Mouse (Mus musculus) hindbrain, embryonic 15.5 days (tissue): ENCODE measurements at regions not wholly inside any gene's neighbourhood (a gene's known extent, or its start where the extent isn't known, plus 50 kb on each side); places are given as distances from the start of the nearest gene placed in this dataset.

Experiments
- ATAC-seq: fragments of 200-750 bp; cut with Nextera tagmentation; 2 replicates; pipeline ENCODE4 v1.8.0; 2017; ENCODE audit warnings: low read depth, moderate number of reproducible peaks, moderate TSS enrichment; ENCODE audit not compliant: low FRiP score
- H3K27ac ChIP-seq: fragments of 300-500 bp; sonication (generic); replicated peaks from 2 replicates; pipeline ENCODE4 v1.5.1; 2015; ENCODE audit warnings: mild to moderate bottlenecking, inconsistent platforms
- H3K27me3 ChIP-seq: fragments of 300-500 bp; sonication (generic); 2 replicates; pipeline ENCODE4 v1.6.1; 2015; ENCODE audit warnings: control low read depth, inconsistent platforms
- H3K36me3 ChIP-seq: fragments of 300-500 bp; sonication (generic); 2 replicates; pipeline ENCODE4 v1.6.1; 2015; ENCODE audit warnings: control low read depth, inconsistent platforms
- H3K4me1 ChIP-seq: fragments of 300-500 bp; sonication (generic); replicated peaks from 2 replicates; pipeline ENCODE4 v1.6.1; 2015; ENCODE audit warnings: control low read depth, inconsistent platforms
- H3K4me2 ChIP-seq: fragments of 300-500 bp; sonication (generic); 2 replicates; pipeline ENCODE4 v1.6.1; 2015; ENCODE audit warnings: moderate library complexity, mild to moderate bottlenecking, inconsistent platforms
- H3K4me3 ChIP-seq: fragments of 300-500 bp; sonication (generic); 2 replicates; pipeline ENCODE4 v1.5.1; 2015; ENCODE audit warnings: mild to moderate bottlenecking, inconsistent platforms
- H3K9ac ChIP-seq: fragments of 300-500 bp; sonication (generic); 2 replicates; pipeline ENCODE4 v1.6.1; 2015; ENCODE audit warnings: inconsistent platforms
- H3K9me3 ChIP-seq: fragments of 300-500 bp; sonication (generic); 2 replicates; pipeline ENCODE4 v1.6.1; 2016; ENCODE audit warnings: control low read depth, inconsistent platforms
- WGBS: fragments of 180-500 bp; shearing (Covaris S2); methylation state at CpG from one replicate; pipeline ENCODE4 v1.1.7; 2015; 5-methylcytosine and 5-hydroxymethylcytosine counted together

DNA sequence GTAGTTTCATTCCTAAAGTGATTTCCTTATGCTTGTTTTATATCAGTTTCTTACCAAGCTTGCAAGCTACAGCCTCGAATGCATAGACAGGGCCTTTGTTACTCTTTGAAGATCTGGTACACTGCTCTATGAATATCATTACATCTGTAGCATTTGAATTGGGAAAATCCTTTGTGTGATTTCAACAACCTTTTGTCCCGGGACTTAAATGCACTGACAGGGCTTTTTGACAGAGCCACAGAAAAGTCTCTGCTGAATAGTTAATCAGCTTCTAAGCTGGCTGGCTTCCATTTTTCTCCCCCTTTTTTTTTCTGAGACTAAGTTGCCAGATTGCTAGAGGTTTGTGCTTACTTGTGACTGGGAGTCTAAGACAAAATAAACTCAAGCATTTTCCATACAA lies 80.2 kb downstream of the Ednrb start:
- no peaks in the 10 kb centered on the region for H3K27me3 ChIP-seq
- H3K4me1 ChIP-seq = no peaks in the 10 kb centered on the region
- 0 out of 2 replicates have a peak overlapping the region, but pooled peaks have one; percentile 65 for H3K27ac ChIP-seq
- 13% methylated on average over 2 of the region's 2 CpGs for WGBS
- peak; percentile 87 for ATAC-seq
- H3K4me2 ChIP-seq = no peak overlapping the region
- H3K9me3 ChIP-seq = no peaks in the 10 kb centered on the region
- H3K4me3 ChIP-seq = no peak overlapping the region
- H3K9ac ChIP-seq = no peak overlapping the region
- no peaks in the 10 kb centered on the region for H3K36me3 ChIP-seq

DNA sequence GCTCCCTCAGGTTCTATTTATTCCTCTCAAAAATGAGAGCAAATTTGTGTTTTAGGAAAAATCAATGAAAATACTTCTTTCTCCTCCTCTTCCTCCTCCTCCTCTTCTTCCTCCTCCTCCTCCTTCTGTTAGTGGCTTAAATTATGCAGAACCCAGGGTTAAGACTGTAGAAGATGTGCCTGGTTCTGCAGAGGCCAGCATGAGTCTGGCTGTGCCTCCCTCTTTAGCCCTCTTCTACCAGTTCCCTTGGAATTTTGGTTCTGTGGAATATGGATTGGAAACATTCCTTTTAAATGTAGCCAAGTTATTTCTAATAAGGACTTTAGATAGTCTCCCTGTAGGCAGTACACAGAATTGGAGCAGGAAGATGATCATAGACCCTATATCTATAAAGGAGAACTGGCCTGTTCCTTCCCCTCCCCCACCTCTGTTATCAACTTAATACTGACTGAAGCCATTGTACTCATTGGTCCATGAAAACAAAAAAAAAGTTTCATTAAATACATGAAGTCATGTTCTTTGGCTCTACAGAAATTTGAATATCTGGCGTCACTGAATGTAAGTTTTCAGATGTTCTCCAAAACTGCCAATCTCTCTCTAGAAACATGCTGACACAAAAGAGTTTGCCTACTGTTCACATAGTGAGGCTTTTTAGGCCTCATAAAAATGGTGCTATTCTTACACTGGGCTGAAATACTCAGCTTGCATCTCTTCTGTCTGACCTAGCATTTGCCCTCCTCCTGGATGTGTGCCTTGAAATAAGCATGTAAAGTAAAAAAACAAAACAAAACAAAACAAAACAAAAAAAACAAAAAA lies 80.8 kb downstream of the Ednrb start:
- no peaks in the 10 kb centered on the region for H3K4me1 ChIP-seq
- no peak overlapping the region for H3K9ac ChIP-seq
- peak; percentile 87 for ATAC-seq
- no peaks in the 10 kb centered on the region for H3K36me3 ChIP-seq
- H3K27ac ChIP-seq = peak overlapping the region; percentile 65
- WGBS = 39% methylated on average over 1 of the region's 1 CpGs
- H3K4me3 ChIP-seq = no peak overlapping the region
- no peaks in the 10 kb centered on the region for H3K9me3 ChIP-seq
- no peak overlapping the region for H3K4me2 ChIP-seq
- H3K27me3 ChIP-seq = no peaks in the 10 kb centered on the region

DNA sequence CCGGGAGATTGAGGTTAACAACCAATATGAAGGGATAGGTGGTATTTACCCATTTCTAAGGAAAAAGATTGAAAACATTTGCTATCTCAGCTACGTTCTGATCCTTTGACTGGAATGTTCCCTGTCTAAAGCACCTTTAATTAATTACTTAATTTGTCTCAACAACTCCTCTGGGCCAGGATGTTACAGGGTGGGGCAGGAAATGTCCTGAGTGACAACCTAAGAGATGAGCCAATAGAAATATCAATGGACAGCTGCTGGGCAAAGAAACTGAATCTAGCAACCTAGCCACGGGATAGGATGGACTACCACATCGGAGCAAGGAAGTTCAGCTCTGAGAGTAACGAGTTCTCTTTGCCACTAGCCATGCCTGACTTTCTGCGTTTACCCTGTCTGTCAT lies 84.8 kb downstream of the Ednrb start:
- no peak overlapping the region for H3K9ac ChIP-seq
- no peak overlapping the region for H3K4me3 ChIP-seq
- no peaks in the 10 kb centered on the region for H3K9me3 ChIP-seq
- no peak for ATAC-seq
- no peaks in the 10 kb centered on the region for H3K27me3 ChIP-seq
- 89% methylated on average over 6 of the region's 6 CpGs for WGBS
- no peak overlapping the region for H3K27ac ChIP-seq
- no peaks in the 10 kb centered on the region for H3K36me3 ChIP-seq
- no peaks in the 10 kb centered on the region for H3K4me1 ChIP-seq
- no peak overlapping the region for H3K4me2 ChIP-seq
